Mouse (Mus musculus): ENCODE data around the gene Gm45808. TPM values are rescaled to one million over a fixed set of nuclear protein-coding genes. Genes with fewer than 3 reads are reported as not detected.

The Gm45808 gene
- polyA plus RNA-seq, 1 experiment, result not detected

GRCm38 (mm10) chr7:45457204-45458060 lies 29.2 kb downstream of the Gm45808 start:
- Histone ChIP-seq H3K36me3 (ENCODE audit: control insufficient read depth, insufficient read depth, low read length) (peaks cover 21% of the 10 kb centered on the region), H3K4me1 (ENCODE audit: control insufficient read depth, insufficient read depth, insufficient read length, low read length) (peaks cover 22% of the 10 kb centered on the region), H3K27ac (ENCODE audit: insufficient read depth, low read depth, low read length) (0 out of 2 replicates have a peak overlapping the region, but pooled peaks have one; percentile 14), H3K4me3 (ENCODE audit: low read depth, low read length) (peak overlapping the region; percentile 75), H3K27me3 (ENCODE audit: control insufficient read depth, insufficient read depth, low read length) (no peaks in the 10 kb centered on the region)
- 46% methylated on average over 10 of the region's 10 CpGs for WGBS
- TF ChIP-seq CTCF (IDR thresholded peaks at IDR 0.05; ENCODE audit: extremely low read depth, insufficient read length, insufficient replicate concordance, low read depth, low read length) (no peak), POLR2A (IDR thresholded peaks at IDR 0.05; ENCODE audit: low read depth, low read length) (no peak)

DNA sequence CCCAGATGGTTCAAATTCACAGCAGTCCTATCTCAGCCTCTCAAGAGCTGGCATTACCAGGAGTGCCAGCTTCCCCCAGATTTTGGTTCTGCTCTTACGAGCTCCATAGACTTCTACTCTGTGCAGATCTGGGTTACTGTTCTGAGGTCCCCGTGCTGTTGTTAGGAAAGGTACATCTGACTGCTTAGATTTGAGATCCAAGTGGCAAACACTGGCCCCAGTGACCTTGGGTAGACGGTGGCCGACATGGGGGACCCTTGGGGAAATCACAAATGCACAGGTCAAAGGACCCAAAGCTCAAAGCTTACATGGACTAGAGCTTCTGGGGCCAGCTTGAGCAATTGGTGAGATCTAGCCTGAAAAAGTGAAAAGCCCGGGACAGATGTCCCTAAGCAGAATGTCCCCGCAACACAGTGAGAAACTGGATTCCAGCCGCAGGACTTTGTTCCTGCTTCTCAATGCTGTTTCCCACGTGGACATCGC lies 29.8 kb downstream of the Gm45808 start:
- Histone ChIP-seq H3K27ac (ENCODE audit: insufficient read depth, low read depth, low read length) (0 out of 2 replicates have a peak overlapping the region, but pooled peaks have one; percentile 3), H3K4me3 (ENCODE audit: low read depth, low read length) (no peak overlapping the region), H3K4me1 (ENCODE audit: control insufficient read depth, insufficient read depth, insufficient read length, low read length) (peaks cover 20% of the 10 kb centered on the region), H3K27me3 (ENCODE audit: control insufficient read depth, insufficient read depth, low read length) (no peaks in the 10 kb centered on the region), H3K36me3 (ENCODE audit: control insufficient read depth, insufficient read depth, low read length) (peaks cover 21% of the 10 kb centered on the region)
- no peak for TF ChIP-seq CTCF (IDR thresholded peaks at IDR 0.05; ENCODE audit: extremely low read depth, insufficient read length, insufficient replicate concordance, low read depth, low read length)
- TF ChIP-seq POLR2A (IDR thresholded peaks at IDR 0.05; ENCODE audit: low read depth, low read length), result no peak
- WGBS, result 43% methylated on average over 9 of the region's 9 CpGs

DNA sequence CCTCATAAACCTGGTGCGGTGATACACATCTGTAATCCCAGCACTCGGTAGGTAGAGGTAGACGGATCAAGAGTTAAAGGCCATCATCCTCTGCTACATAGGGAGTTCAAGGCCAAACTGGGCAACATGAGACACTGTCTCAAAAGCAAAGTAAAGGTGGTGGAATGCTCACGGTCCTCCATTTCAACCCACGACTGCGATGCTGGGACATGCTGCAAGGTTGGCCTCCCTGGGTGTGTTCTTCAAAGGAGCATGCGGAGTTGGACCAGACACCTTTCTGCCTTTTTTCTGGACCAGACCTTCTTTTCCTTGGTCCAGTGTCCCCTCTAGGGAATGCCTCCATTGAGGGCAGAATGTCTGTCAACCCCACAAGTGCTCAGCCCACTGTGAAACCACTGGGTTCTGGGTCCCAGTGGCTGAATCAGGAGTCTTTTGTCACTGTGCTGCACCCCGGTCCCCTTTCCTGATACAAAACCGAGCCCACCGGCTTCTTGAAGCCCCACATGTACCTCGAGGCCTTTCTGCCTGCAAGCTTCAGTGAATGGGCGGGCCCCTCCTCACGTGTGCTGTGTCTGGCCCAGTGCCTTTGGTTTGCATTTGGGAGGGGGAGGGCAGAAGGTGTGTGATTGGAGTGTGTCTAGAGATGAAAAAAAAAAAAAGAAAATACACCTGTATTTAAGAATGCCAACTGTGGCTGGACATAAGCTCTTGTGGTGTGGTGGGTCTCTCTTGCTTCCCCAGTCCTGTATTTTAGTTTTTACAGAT lies 30.5 kb downstream of the Gm45808 start:
- 83% methylated on average over 13 of the region's 13 CpGs for WGBS
- no peak overlapping the region for H3K4me3 ChIP-seq (ENCODE audit: low read depth, low read length)
- H3K36me3 ChIP-seq (ENCODE audit: control insufficient read depth, insufficient read depth, low read length), result peaks cover 21% of the 10 kb centered on the region
- TF ChIP-seq POLR2A (IDR thresholded peaks at IDR 0.05; ENCODE audit: low read depth, low read length), result no peak
- TF ChIP-seq CTCF (IDR thresholded peaks at IDR 0.05; ENCODE audit: extremely low read depth, insufficient read length, insufficient replicate concordance, low read depth, low read length), result no peak
- no peaks in the 10 kb centered on the region for H3K27me3 ChIP-seq (ENCODE audit: control insufficient read depth, insufficient read depth, low read length)
- H3K4me1 ChIP-seq (ENCODE audit: control insufficient read depth, insufficient read depth, insufficient read length, low read length), result peaks cover 18% of the 10 kb centered on the region
- no peak overlapping the region for H3K27ac ChIP-seq (ENCODE audit: insufficient read depth, low read depth, low read length)

DNA sequence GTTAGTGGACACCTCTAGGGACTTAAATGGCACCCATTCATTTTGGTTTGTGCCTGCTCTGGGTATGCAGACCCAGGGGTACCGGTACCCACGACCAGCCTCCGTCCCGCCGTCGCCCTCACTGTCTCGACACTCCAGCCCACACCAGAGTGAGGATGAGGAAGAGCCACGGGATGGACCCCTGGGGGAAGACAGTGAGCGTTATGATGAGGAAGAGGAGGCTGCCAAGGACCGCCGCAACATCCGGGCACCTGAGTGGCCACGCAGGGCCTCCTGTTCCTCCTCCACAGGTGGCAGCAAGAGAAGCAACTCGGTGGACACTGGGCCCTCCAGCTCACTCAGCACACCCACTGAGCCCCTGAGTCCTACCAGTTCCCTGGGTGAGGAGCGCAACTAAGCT lies 31.6 kb downstream of the Gm45808 start:
- Histone ChIP-seq H3K36me3 (ENCODE audit: control insufficient read depth, insufficient read depth, low read length) (peaks cover 21% of the 10 kb centered on the region), H3K27me3 (ENCODE audit: control insufficient read depth, insufficient read depth, low read length) (no peaks in the 10 kb centered on the region), H3K4me3 (ENCODE audit: low read depth, low read length) (no peak overlapping the region), H3K27ac (ENCODE audit: insufficient read depth, low read depth, low read length) (no peak overlapping the region), H3K4me1 (ENCODE audit: control insufficient read depth, insufficient read depth, insufficient read length, low read length) (peaks cover 7% of the 10 kb centered on the region)
- WGBS, result 94% methylated on average over 15 of the region's 15 CpGs
- TF ChIP-seq CTCF (IDR thresholded peaks at IDR 0.05; ENCODE audit: extremely low read depth, insufficient read length, insufficient replicate concordance, low read depth, low read length) (no peak), POLR2A (IDR thresholded peaks at IDR 0.05; ENCODE audit: low read depth, low read length) (no peak)

- Histone ChIP-seq H3K36me3 (ENCODE audit: control insufficient read depth, insufficient read depth, low read length) (peaks cover 1% of the 10 kb centered on the region; the same call in 1 of the 2 replicates), H3K27ac (ENCODE audit: insufficient read depth, low read depth, low read length) (no peak overlapping the region), H3K4me1 (ENCODE audit: control insufficient read depth, insufficient read depth, insufficient read length, low read length) (no peaks in the 10 kb centered on the region; the same call in 1 of the 2 replicates), H3K27me3 (ENCODE audit: control insufficient read depth, insufficient read depth, low read length) (no peaks in the 10 kb centered on the region), H3K4me3 (ENCODE audit: low read depth, low read length) (no peak overlapping the region)
- 61% methylated on average over 23 of the region's 23 CpGs for WGBS
- TF ChIP-seq POLR2A (IDR thresholded peaks at IDR 0.05; ENCODE audit: low read depth, low read length), result no peak
- peak; percentile 92; the same call in 1 of the 2 replicates for TF ChIP-seq CTCF (IDR thresholded peaks at IDR 0.05; ENCODE audit: extremely low read depth, insufficient read length, insufficient replicate concordance, low read depth, low read length)
Observed at GRCm38 (mm10) chr7:45451344-45451982, 35.1 kb downstream of the Gm45808 start.

GRCm38 (mm10) chr7:45449974-45450373 lies 36.6 kb downstream of the Gm45808 start:
- H3K27me3 ChIP-seq (ENCODE audit: control insufficient read depth, insufficient read depth, low read length), result no peaks in the 10 kb centered on the region
- H3K4me1 ChIP-seq (ENCODE audit: control insufficient read depth, insufficient read depth, insufficient read length, low read length), result no peaks in the 10 kb centered on the region
- H3K36me3 ChIP-seq (ENCODE audit: control insufficient read depth, insufficient read depth, low read length), result peaks cover 1% of the 10 kb centered on the region; the same call in 1 of the 2 replicates
- WGBS, result 83% methylated on average over 1 of the region's 1 CpGs
- H3K4me3 ChIP-seq (ENCODE audit: low read depth, low read length), result no peak overlapping the region
- TF ChIP-seq CTCF (IDR thresholded peaks at IDR 0.05; ENCODE audit: extremely low read depth, insufficient read length, insufficient replicate concordance, low read depth, low read length), result no peak
- TF ChIP-seq POLR2A (IDR thresholded peaks at IDR 0.05; ENCODE audit: low read depth, low read length), result no peak
- no peak overlapping the region for H3K27ac ChIP-seq (ENCODE audit: insufficient read depth, low read depth, low read length)
